Mouse (Mus musculus) intestine, postnatal 0 days (tissue): ENCODE results near the gene Nmral1. TPM values are rescaled to one million over a fixed set of nuclear protein-coding genes. Genes with fewer than 3 reads are reported as not detected.
"Not testable (repeated sequence)": the region's sequence is repeated elsewhere in the genome, so short reads cannot be mapped to it uniquely, and the experiment has no call there.

Experiments
- ATAC-seq: fragments of 200-750 bp; cut with Nextera tagmentation; 2 replicates; pipeline ENCODE4 v1.8.0; 2017; ENCODE audit warnings: mild to moderate bottlenecking, moderate TSS enrichment, moderate library complexity
- H3K27ac ChIP-seq: fragments of 300-500 bp; sonication (generic); 2 replicates; pipeline ENCODE4 v1.5.1; 2014; ENCODE audit warnings: mild to moderate bottlenecking, low read depth, low read length, moderate library complexity
- H3K27me3 ChIP-seq: fragments of 300-500 bp; sonication (generic); replicated peaks from 2 replicates; pipeline ENCODE4 v1.6.1; 2014; ENCODE audit warnings: low read length, mixed read lengths; ENCODE audit not compliant: control insufficient read depth, insufficient read depth
- H3K36me3 ChIP-seq: fragments of 300-500 bp; sonication (generic); 2 replicates; pipeline ENCODE4 v1.6.1; 2014; ENCODE audit warnings: mild to moderate bottlenecking, moderate library complexity; ENCODE audit not compliant: control insufficient read depth, insufficient read depth
- H3K4me1 ChIP-seq: fragments of 300-500 bp; sonication (generic); replicated peaks from 2 replicates; pipeline ENCODE4 v1.6.1; 2014; ENCODE audit warnings: antibody characterized with exemption, low read length, mixed read lengths; ENCODE audit not compliant: control insufficient read depth, insufficient read depth
- H3K4me2 ChIP-seq: fragments of 300-500 bp; sonication (generic); replicated peaks from 2 replicates; pipeline ENCODE4 v1.6.1; 2014; ENCODE audit warnings: low read depth, mild to moderate bottlenecking, moderate library complexity
- H3K4me3 ChIP-seq: fragments of 300-500 bp; sonication (generic); 2 replicates; pipeline ENCODE4 v1.5.1; 2014; ENCODE audit warnings: low read depth, low read length
- H3K9ac ChIP-seq: fragments of 300-500 bp; sonication (generic); 2 replicates; pipeline ENCODE4 v1.6.1; 2014; ENCODE audit warnings: mild to moderate bottlenecking, low read depth, low read length
- H3K9me3 ChIP-seq: fragments of 300-500 bp; sonication (generic); 2 replicates; pipeline ENCODE4 v1.6.1; 2016; ENCODE audit warnings: mixed run types; ENCODE audit not compliant: control insufficient read depth
- CTCF ChIP-seq: sonication (generic); IDR thresholded peaks from 2 replicates; pipeline ENCODE4 v1.5.1; 2016; ENCODE audit warnings: low read depth, mild to moderate bottlenecking, control low read depth, antibody characterized with exemption, moderate library complexity
- WGBS: fragments of 180-500 bp; shearing (Covaris S2); extraction: QIAGEN DNeasy Blood & Tissue Kit; methylation state at CpG from one replicate; pipeline ENCODE4 v1.1.7; 2014; 5-methylcytosine and 5-hydroxymethylcytosine counted together
- polyA plus RNA-seq: library from polyadenylated mRNA; unstranded; fragments of >200 nt; fragmentation: Nextera tagmentation; extraction: Ambion mirVana; gene quantifications from 2 replicates; pipeline ENCODE4 v1.2.1, GENCODE M21; 2015

Nmral1 gene
- polyA plus RNA-seq, 1 experiment from 2014 or later, result 11.6 TPM

GRCm38 (mm10) chr16:4682628-4683179 lies 36.5 kb downstream of the Nmral1 start:
- no peak for ATAC-seq
- peak overlapping the region; percentile 94; the same call in 1 of the 2 replicates for H3K4me2 ChIP-seq
- H3K9ac ChIP-seq, result no peak overlapping the region
- 79% methylated on average over 4 of the region's 4 CpGs for WGBS
- no peaks in the 10 kb centered on the region for H3K27me3 ChIP-seq
- peaks cover 7% of the 10 kb centered on the region; the same call in 1 of the 2 replicates for H3K4me1 ChIP-seq
- H3K27ac ChIP-seq, result no peak overlapping the region
- no peaks in the 10 kb centered on the region for H3K9me3 ChIP-seq
- H3K4me3 ChIP-seq, result no peak overlapping the region
- TF ChIP-seq CTCF, result no peak
- H3K36me3 ChIP-seq, result peaks cover 5% of the 10 kb centered on the region

DNA sequence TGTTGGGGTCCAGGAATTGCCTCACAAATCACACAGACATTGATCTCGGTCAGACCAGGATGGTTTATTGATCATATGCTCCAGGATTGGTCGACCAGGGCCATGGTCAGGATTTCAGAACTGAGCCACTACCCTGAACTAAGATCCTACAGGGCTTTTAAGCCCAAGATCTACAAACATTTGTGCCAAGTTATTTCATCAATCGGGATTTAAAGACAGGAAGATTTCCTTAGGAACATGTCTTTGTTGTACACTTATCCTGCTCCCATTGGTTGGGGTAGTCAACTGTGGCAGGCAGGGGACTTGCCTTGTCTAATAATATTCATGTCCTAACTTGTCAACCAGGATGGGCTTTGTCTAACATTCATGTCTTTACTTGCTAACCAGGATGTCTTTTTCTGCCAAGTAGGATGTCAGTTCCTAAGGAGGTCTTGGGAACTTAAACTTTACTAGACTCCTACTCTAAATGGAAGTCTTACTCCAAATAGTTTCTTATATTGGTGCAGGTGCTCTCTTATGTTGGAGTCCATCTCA lies 38.2 kb downstream of the Nmral1 start:
- not testable (repeated sequence) for H3K9me3 ChIP-seq, H3K9ac ChIP-seq, H3K36me3 ChIP-seq, H3K4me1 ChIP-seq, H3K4me2 ChIP-seq, H3K27ac ChIP-seq, H3K4me3 ChIP-seq, H3K27me3 ChIP-seq, ATAC-seq
- 83% methylated on average over 3 of the region's 3 CpGs for WGBS

DNA sequence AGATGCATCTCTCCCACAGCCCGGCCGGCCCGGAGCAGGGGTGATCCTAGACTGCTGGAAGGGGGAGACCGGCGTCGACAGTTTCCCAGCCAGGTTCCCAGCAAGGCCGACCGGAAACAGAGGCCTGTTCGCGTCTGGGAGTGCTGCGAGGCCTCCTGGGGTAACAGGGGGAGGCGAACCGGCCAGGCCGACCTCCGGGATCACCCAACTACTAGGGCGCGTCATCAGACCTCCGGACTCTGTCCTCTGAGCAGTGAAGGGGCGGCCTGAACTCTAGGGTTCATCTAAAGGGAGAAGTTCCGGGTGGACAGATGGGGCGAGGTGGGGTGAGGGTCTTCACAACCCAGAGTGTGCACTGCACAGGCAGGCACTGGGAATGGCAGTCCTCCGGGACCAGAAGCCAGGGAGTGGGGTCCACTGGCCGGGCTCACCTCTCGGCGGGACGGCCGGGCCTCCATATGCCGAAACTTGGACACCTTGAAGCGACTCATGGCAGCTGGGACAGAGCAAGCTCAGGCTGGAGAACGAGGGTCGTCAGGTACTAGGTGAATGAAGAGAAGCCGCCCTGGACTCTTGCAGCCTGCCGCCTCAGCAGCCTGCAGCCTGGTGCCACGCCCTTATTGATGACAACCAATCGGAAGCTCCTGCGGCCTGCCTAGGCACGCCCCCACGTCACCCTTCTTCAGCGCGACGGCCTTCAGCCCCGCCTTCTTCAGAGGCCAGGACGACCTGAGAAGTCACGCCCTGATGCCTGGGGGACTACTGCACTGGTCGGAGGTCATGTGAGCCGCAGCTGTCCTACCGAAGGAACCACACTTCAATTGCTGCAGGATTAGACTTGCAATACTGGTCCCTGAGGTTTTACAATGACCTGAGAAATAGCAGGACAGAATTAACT lies 39.8 kb downstream of the Nmral1 start, which contains the start of gene Coro7:
TSS of gene Coro7 (minus strand) at position 657 of the 898 bp plus-strand sequence.
- Histone ChIP-seq H3K4me1 (peaks cover 7% of the 10 kb centered on the region; the same call in 1 of the 2 replicates), H3K36me3 (peaks cover 15% of the 10 kb centered on the region; the same call in 1 of the 2 replicates), H3K27me3 (no peaks in the 10 kb centered on the region), H3K4me2 (peak within 1 kb of the TSS; percentile 89), H3K27ac (peak within 1 kb of the TSS; percentile 87), H3K4me3 (peak within 1 kb of the TSS; percentile 77), H3K9me3 (no peaks in the 10 kb centered on the region), H3K9ac (peak within 1 kb of the TSS; percentile 62)
- TF ChIP-seq CTCF, result no peak
- peak; percentile 86 for ATAC-seq
- WGBS, result under 1% methylated on average over 47 of the region's 47 CpGs

GRCm38 (mm10) chr16:4678080-4678479 lies 41.1 kb downstream of the Nmral1 start:
- Histone ChIP-seq H3K4me2 (peak overlapping the region; percentile 89), H3K4me1 (peaks cover 7% of the 10 kb centered on the region; the same call in 1 of the 2 replicates), H3K27me3 (no peaks in the 10 kb centered on the region), H3K9me3 (no peaks in the 10 kb centered on the region), H3K36me3 (peaks cover 23% of the 10 kb centered on the region; the same call in 1 of the 2 replicates), H3K9ac (no peak overlapping the region), H3K27ac (no peak overlapping the region), H3K4me3 (peak overlapping the region; percentile 77)
- no peak for TF ChIP-seq CTCF
- no peak for ATAC-seq
- WGBS, result 74% methylated on average over 5 of the region's 5 CpGs

DNA sequence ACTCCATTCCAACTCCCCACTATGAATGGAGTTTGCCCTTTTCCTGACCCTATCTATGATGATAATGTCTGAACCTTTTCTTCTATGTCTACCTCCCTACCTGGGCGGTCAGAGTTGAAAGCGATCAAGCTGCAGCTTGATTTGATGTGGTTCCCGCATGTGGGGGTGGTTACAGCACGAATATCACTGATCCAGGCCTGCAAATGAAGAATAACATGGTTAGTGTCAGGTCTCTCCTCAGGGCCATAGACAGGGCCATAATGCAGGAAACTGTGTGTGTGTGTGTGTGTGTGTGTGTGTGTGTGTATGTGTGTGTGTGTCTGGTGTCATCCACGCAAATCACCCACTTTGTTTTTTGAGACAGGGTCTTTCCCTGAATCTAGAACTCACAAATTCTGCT lies 42.3 kb downstream of the Nmral1 start:
- Histone ChIP-seq H3K9me3 (no peaks in the 10 kb centered on the region), H3K27me3 (no peaks in the 10 kb centered on the region), H3K9ac (no peak overlapping the region), H3K36me3 (peaks cover 29% of the 10 kb centered on the region), H3K4me1 (peaks cover 7% of the 10 kb centered on the region; the same call in 1 of the 2 replicates), H3K4me2 (no peak overlapping the region), H3K27ac (no peak overlapping the region), H3K4me3 (no peak overlapping the region)
- no peak for TF ChIP-seq CTCF
- WGBS, result 87% methylated on average over 5 of the region's 5 CpGs
- ATAC-seq, result no peak

DNA sequence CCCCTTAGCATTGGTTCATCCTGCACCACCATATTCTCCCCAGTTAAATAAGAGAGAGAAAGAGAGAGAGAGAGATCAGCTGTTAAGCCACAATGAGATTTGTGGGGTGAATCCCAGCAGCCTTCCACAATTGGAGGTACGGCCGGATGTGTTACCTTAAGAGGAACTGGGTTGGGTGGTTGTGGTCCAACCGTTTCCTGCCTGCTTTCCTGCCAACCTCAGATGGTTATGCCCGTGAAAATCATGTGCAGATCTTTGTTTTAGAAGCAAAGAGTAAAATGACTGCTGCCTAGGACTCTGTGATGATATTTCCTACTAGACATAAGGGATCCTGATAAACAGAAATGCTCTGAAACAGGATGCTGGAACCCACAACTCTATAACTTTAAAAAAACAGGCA lies 45.1 kb downstream of the Nmral1 start:
- H3K27ac ChIP-seq, result no peak overlapping the region
- WGBS, result 76% methylated on average over 4 of the region's 4 CpGs
- no peak for ATAC-seq
- no peak overlapping the region for H3K4me2 ChIP-seq
- peaks cover 7% of the 10 kb centered on the region; the same call in 1 of the 2 replicates for H3K4me1 ChIP-seq
- H3K9ac ChIP-seq, result no peak overlapping the region
- TF ChIP-seq CTCF, result no peak
- no peaks in the 10 kb centered on the region for H3K27me3 ChIP-seq
- H3K36me3 ChIP-seq, result peaks cover 38% of the 10 kb centered on the region
- no peak overlapping the region for H3K4me3 ChIP-seq
- H3K9me3 ChIP-seq, result no peaks in the 10 kb centered on the region
